Mouse (Mus musculus): Measurements from ENCODE around the gene Stk19. TPM values are rescaled to one million over a fixed set of nuclear protein-coding genes. Genes with fewer than 3 reads are reported as not detected.

Gene Stk19
- polyA plus RNA-seq, 1 experiment from 2014 or later: 20.5 TPM

GRCm38 (mm10) chr17:34865981-34866380 is 29.2 kb upstream of the Stk19 start:
- Histone ChIP-seq H3K4me2 (ENCODE audit: low read depth, severe bottlenecking) (no peak overlapping the region), H3K4me3 (ENCODE audit: low read depth, low read length) (no peak overlapping the region), H3K36me3 (ENCODE audit: control insufficient read depth, insufficient read depth, low read length) (no peaks in the 10 kb centered on the region), H3K4me1 (ENCODE audit: control insufficient read depth, insufficient read depth, low read length) (no peaks in the 10 kb centered on the region), H3K9me3 (ENCODE audit: control insufficient read depth, low read length) (no peaks in the 10 kb centered on the region), H3K27me3 (ENCODE audit: control insufficient read depth, insufficient read depth, low read length) (no peaks in the 10 kb centered on the region), H3K9ac (ENCODE audit: low read length) (no peak overlapping the region), H3K27ac (replicated peaks; ENCODE audit: low read depth, low read length) (no peak overlapping the region)
- ATAC-seq (ENCODE audit: insufficient number of reproducible peaks, low FRiP score, low TSS enrichment, low read depth) (no peak), DNase-seq (ENCODE audit: low spot score) (no peak)
- 60% methylated on average over 7 of the region's 7 CpGs for WGBS

DNA sequence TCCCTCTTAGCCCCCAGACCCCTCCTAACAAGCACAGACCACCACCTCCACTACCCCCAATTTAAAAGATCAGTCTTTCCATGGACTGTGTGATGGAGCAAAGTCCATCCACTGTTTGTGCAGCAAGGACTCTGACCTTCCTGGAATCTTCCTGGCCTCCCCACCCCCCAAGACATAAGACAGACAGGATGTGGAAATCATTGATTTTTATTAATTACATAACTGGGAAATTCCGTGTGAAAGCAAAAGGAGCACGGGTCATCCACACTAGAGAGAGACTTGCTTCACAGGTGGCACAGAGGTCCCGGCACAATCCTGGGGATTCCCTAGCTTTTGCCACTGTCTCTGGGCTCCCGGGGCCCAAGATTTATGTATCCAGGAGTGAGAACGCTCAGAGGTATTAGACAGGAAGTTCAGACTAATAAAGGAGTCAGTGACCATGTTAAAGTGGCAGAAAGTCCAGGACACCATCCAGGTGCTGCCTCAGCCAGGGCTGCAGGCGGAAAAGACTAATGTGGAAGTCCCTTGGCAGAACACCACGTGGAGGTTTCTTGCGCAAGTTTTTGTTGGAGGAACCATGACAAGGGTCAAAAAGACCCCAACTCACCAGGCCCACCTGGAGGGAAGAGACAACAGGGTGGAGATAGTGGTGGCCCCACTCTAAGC is 25.8 kb upstream of the Stk19 start, which contains the start of gene Cfb:
Cfb (minus strand) TSS at position 103 of the 666 bp plus-strand sequence.
- no peak within 1 kb of the TSS for H3K27ac ChIP-seq (replicated peaks; ENCODE audit: low read depth, low read length)
- no peak for ATAC-seq (ENCODE audit: insufficient number of reproducible peaks, low FRiP score, low TSS enrichment, low read depth)
- H3K4me2 ChIP-seq (ENCODE audit: low read depth, severe bottlenecking): no peak within 1 kb of the TSS
- no peak within 1 kb of the TSS for H3K9ac ChIP-seq (ENCODE audit: low read length)
- no peaks in the 10 kb centered on the region for H3K9me3 ChIP-seq (ENCODE audit: control insufficient read depth, low read length)
- no peaks in the 10 kb centered on the region for H3K36me3 ChIP-seq (ENCODE audit: control insufficient read depth, insufficient read depth, low read length)
- no peak for DNase-seq (ENCODE audit: low spot score)
- H3K27me3 ChIP-seq (ENCODE audit: control insufficient read depth, insufficient read depth, low read length): no peaks in the 10 kb centered on the region
- WGBS: 59% methylated on average over 8 of the region's 8 CpGs
- no peaks in the 10 kb centered on the region for H3K4me1 ChIP-seq (ENCODE audit: control insufficient read depth, insufficient read depth, low read length)
- no peak within 1 kb of the TSS for H3K4me3 ChIP-seq (ENCODE audit: low read depth, low read length)

DNA sequence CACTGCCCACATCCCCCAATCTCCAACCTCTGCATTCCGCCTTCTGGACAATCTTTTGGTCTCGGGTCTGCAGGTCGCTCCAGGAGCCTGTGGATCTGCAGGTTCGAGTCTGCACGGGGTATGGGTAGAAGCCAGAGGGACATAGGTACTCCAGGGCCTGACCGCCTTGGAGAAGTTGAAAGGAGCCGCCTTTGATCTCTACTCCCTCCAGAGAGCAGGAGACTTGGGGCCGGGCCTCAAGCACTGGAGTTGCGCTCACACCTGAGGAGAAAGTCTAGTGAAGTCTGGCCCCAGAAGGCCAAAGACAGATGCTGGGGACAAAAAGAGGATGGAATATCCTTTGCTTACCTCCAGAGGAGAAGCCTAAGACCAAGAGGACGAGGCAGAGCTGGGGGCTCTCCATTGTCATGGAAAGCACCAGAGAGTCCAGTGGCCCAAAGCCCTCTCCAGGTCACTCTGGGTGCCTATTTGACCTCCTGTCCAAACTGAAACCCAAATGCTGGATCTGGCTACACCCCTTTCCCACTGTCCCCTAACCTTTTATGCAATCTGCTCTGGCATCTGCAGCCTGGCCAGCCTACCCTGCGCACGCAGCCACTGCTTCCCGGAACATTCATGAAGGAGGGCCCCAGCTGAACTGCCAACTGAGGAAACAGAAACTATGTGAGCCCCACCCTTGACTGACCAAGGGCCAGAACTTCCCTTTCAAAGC is 25.1 kb upstream of the Stk19 start:
- 63% methylated on average over 13 of the region's 13 CpGs for WGBS
- DNase-seq (ENCODE audit: low spot score) (no peak), ATAC-seq (ENCODE audit: insufficient number of reproducible peaks, low FRiP score, low TSS enrichment, low read depth) (no peak)
- Histone ChIP-seq H3K4me1 (ENCODE audit: control insufficient read depth, insufficient read depth, low read length) (no peaks in the 10 kb centered on the region), H3K9me3 (ENCODE audit: control insufficient read depth, low read length) (no peaks in the 10 kb centered on the region), H3K4me3 (ENCODE audit: low read depth, low read length) (no peak overlapping the region), H3K4me2 (ENCODE audit: low read depth, severe bottlenecking) (no peak overlapping the region), H3K27me3 (ENCODE audit: control insufficient read depth, insufficient read depth, low read length) (no peaks in the 10 kb centered on the region), H3K36me3 (ENCODE audit: control insufficient read depth, insufficient read depth, low read length) (peaks cover 4% of the 10 kb centered on the region; the same call in 1 of the 2 replicates), H3K27ac (replicated peaks; ENCODE audit: low read depth, low read length) (no peak overlapping the region), H3K9ac (ENCODE audit: low read length) (no peak overlapping the region)

GRCm38 (mm10) chr17:34860514-34860913 is 23.8 kb upstream of the Stk19 start:
- no peaks in the 10 kb centered on the region for H3K27me3 ChIP-seq (ENCODE audit: control insufficient read depth, insufficient read depth, low read length)
- H3K4me1 ChIP-seq (ENCODE audit: control insufficient read depth, insufficient read depth, low read length): no peaks in the 10 kb centered on the region
- no peak overlapping the region for H3K4me2 ChIP-seq (ENCODE audit: low read depth, severe bottlenecking)
- no peak overlapping the region for H3K9ac ChIP-seq (ENCODE audit: low read length)
- 89% methylated on average over 9 of the region's 9 CpGs for WGBS
- H3K4me3 ChIP-seq (ENCODE audit: low read depth, low read length): no peak overlapping the region
- no peak for ATAC-seq (ENCODE audit: insufficient number of reproducible peaks, low FRiP score, low TSS enrichment, low read depth)
- H3K27ac ChIP-seq (replicated peaks; ENCODE audit: low read depth, low read length): no peak overlapping the region
- no peak for DNase-seq (ENCODE audit: low spot score)
- no peaks in the 10 kb centered on the region for H3K9me3 ChIP-seq (ENCODE audit: control insufficient read depth, low read length)
- H3K36me3 ChIP-seq (ENCODE audit: control insufficient read depth, insufficient read depth, low read length): peaks cover 7% of the 10 kb centered on the region

GRCm38 (mm10) chr17:34858670-34859069 is 21.9 kb upstream of the Stk19 start:
- Histone ChIP-seq H3K9ac (ENCODE audit: low read length) (no peak overlapping the region), H3K4me1 (ENCODE audit: control insufficient read depth, insufficient read depth, low read length) (no peaks in the 10 kb centered on the region), H3K27me3 (ENCODE audit: control insufficient read depth, insufficient read depth, low read length) (no peaks in the 10 kb centered on the region), H3K4me2 (ENCODE audit: low read depth, severe bottlenecking) (no peak overlapping the region), H3K4me3 (ENCODE audit: low read depth, low read length) (no peak overlapping the region), H3K27ac (replicated peaks; ENCODE audit: low read depth, low read length) (no peak overlapping the region), H3K36me3 (ENCODE audit: control insufficient read depth, insufficient read depth, low read length) (peaks cover 14% of the 10 kb centered on the region), H3K9me3 (ENCODE audit: control insufficient read depth, low read length) (no peaks in the 10 kb centered on the region)
- 86% methylated on average over 4 of the region's 4 CpGs for WGBS
- DNase-seq (ENCODE audit: low spot score) (no peak), ATAC-seq (ENCODE audit: insufficient number of reproducible peaks, low FRiP score, low TSS enrichment, low read depth) (no peak)

DNA sequence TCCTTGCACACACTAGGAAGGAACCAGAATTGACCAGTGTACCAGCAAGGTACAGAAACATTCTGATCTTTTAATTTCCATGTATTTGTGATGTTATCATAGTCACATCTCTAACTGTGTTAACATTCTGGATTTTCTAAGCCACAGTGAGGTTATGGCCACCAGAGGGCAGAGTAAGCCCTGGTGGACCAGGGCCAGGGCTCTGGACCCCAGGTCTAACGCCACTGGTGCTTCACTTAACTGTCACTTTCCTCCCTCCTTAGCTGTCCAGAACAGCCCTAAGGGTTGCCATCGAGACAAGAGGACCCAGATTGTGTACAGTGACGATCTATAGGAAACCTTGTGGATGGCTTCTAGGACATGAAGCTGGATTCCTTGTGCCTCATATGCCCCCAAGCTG is 19.1 kb upstream of the Stk19 start:
- no peak overlapping the region for H3K27ac ChIP-seq (replicated peaks; ENCODE audit: low read depth, low read length)
- no peak overlapping the region for H3K4me3 ChIP-seq (ENCODE audit: low read depth, low read length)
- DNase-seq (ENCODE audit: low spot score) (peak; percentile 65), ATAC-seq (ENCODE audit: insufficient number of reproducible peaks, low FRiP score, low TSS enrichment, low read depth) (no peak)
- H3K9me3 ChIP-seq (ENCODE audit: control insufficient read depth, low read length): no peaks in the 10 kb centered on the region
- H3K9ac ChIP-seq (ENCODE audit: low read length): no peak overlapping the region
- H3K4me1 ChIP-seq (ENCODE audit: control insufficient read depth, insufficient read depth, low read length): peaks cover 10% of the 10 kb centered on the region
- no peak overlapping the region for H3K4me2 ChIP-seq (ENCODE audit: low read depth, severe bottlenecking)
- H3K36me3 ChIP-seq (ENCODE audit: control insufficient read depth, insufficient read depth, low read length): peaks cover 18% of the 10 kb centered on the region
- WGBS: 46% methylated on average over 3 of the region's 3 CpGs
- no peaks in the 10 kb centered on the region for H3K27me3 ChIP-seq (ENCODE audit: control insufficient read depth, insufficient read depth, low read length)

DNA sequence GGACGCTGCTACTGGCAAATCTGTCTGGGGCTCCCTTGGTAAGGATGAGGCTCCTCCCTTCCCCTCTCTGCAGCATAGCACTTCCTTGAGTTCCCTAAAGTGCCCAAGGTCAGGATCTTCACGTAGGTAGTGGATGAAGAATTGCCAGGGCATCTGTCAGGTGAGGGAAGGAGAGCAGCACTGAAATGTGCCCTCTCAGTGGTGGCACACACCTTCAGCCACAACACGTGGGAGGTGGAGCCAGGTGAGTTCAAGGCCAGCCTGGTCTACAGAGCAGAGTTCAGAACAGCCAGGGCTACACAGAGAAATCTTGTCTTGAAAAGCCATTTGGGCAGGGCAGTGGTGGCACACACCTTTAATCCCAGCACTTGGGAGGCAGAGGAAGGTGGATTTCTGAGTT is 18.0 kb upstream of the Stk19 start:
- H3K27me3 ChIP-seq (ENCODE audit: control insufficient read depth, insufficient read depth, low read length): no peaks in the 10 kb centered on the region
- no peak overlapping the region for H3K4me3 ChIP-seq (ENCODE audit: low read depth, low read length)
- no peak overlapping the region for H3K27ac ChIP-seq (replicated peaks; ENCODE audit: low read depth, low read length)
- peaks cover 18% of the 10 kb centered on the region for H3K36me3 ChIP-seq (ENCODE audit: control insufficient read depth, insufficient read depth, low read length)
- H3K9me3 ChIP-seq (ENCODE audit: control insufficient read depth, low read length): no peaks in the 10 kb centered on the region
- no peak overlapping the region for H3K9ac ChIP-seq (ENCODE audit: low read length)
- H3K4me1 ChIP-seq (ENCODE audit: control insufficient read depth, insufficient read depth, low read length): peaks cover 11% of the 10 kb centered on the region
- no peak overlapping the region for H3K4me2 ChIP-seq (ENCODE audit: low read depth, severe bottlenecking)
- 82% methylated on average over 3 of the region's 3 CpGs for WGBS
- DNase-seq (ENCODE audit: low spot score): no peak
- no peak for ATAC-seq (ENCODE audit: insufficient number of reproducible peaks, low FRiP score, low TSS enrichment, low read depth)

DNA sequence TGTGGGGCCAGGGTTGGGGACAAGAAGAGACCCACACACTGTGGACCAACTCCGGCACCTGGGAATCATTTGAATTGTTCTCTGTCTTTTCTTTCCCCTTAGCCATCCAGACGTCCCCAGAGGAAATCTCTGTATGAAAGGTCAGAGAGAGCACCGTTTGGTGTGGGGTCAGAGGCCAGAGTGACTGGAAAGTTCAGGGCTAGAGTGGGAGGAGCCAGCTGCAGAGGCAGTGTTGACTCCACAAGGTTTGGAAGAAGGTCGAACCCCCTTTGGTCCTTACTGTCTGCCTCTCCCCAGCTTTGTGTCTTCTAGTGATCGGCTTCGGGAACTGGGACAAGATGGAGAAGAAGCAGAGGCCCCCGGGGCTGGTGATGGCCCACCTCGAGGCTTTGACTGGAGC is 16.8 kb upstream of the Stk19 start:
- Histone ChIP-seq H3K27ac (replicated peaks; ENCODE audit: low read depth, low read length) (no peak overlapping the region), H3K27me3 (ENCODE audit: control insufficient read depth, insufficient read depth, low read length) (no peaks in the 10 kb centered on the region), H3K4me2 (ENCODE audit: low read depth, severe bottlenecking) (no peak overlapping the region), H3K4me1 (ENCODE audit: control insufficient read depth, insufficient read depth, low read length) (peaks cover 16% of the 10 kb centered on the region), H3K4me3 (ENCODE audit: low read depth, low read length) (no peak overlapping the region), H3K9me3 (ENCODE audit: control insufficient read depth, low read length) (no peaks in the 10 kb centered on the region), H3K36me3 (ENCODE audit: control insufficient read depth, insufficient read depth, low read length) (peaks cover 18% of the 10 kb centered on the region), H3K9ac (ENCODE audit: low read length) (no peak overlapping the region)
- 72% methylated on average over 8 of the region's 8 CpGs for WGBS
- no peak for DNase-seq (ENCODE audit: low spot score)
- no peak for ATAC-seq (ENCODE audit: insufficient number of reproducible peaks, low FRiP score, low TSS enrichment, low read depth)
